Mouse (Mus musculus) liver, postnatal 0 days (tissue): Measurements from ENCODE around the gene Vegfb.
A peak's percentile ranks its signal among the peaks of the same experiment; 100 is the strongest.

ENCODE experiments used
- CTCF ChIP-seq: sonication (generic); IDR thresholded peaks from 2 replicates; pipeline ENCODE4 v1.5.1; 2016; ENCODE audit warnings: antibody characterized with exemption, low read depth
- EP300 ChIP-seq: IDR thresholded peaks from 2 replicates; pipeline ENCODE4 v1.6.1; 2016; ENCODE audit warnings: antibody characterized with exemption, low read depth, mild to moderate bottlenecking

DNA sequence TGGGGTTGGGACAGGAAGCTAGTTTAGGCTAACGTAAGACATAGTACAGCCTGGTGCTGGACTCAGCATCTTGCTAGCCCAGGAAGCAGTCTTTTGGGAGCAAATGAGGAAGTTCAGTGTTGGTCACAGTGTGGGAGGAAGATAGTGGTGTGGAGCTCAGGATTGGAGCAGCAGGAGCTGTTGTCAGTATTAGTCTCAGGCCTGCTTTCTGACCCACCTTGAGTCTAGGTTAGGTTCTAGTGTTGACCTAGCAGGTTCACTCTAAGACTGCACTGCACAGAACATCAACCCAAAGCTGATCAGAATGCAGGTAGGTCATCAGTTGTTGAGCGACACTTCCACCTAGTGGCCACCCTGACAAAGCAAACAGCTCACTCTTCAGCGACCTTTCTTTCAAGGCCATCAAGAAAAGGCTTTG is 32.8 kb upstream of the Vegfb start:
- peak; percentile 93 for TF ChIP-seq CTCF
- TF ChIP-seq EP300 = no peak
